Mouse (Mus musculus) neural tube, embryonic 12.5 days (tissue): Measurements from ENCODE around the gene Fam174b. TPM values are rescaled to one million over a fixed set of nuclear protein-coding genes. Genes with fewer than 3 reads are reported as not detected.
A peak's percentile ranks its signal among the peaks of the same experiment; 100 is the strongest.

Experiments used
- ATAC-seq: fragments of 200-750 bp; cut with Nextera tagmentation; 2 replicates; pipeline ENCODE4 v1.8.0; 2017; ENCODE audit warnings: low read depth, mild to moderate bottlenecking, moderate TSS enrichment, moderate library complexity; ENCODE audit not compliant: low FRiP score
- H3K27ac ChIP-seq: fragments of 300-500 bp; sonication (generic); 2 replicates; pipeline ENCODE4 v1.5.1; 2016
- H3K27me3 ChIP-seq: fragments of 300-500 bp; sonication (generic); replicated peaks from 2 replicates; pipeline ENCODE4 v1.6.1; 2016; ENCODE audit warnings: mild to moderate bottlenecking
- H3K36me3 ChIP-seq: fragments of 300-500 bp; sonication (generic); 2 replicates; pipeline ENCODE4 v1.6.1; 2016; ENCODE audit warnings: mild to moderate bottlenecking
- H3K4me1 ChIP-seq: fragments of 300-500 bp; sonication (generic); 2 replicates; pipeline ENCODE4 v1.6.1; 2016
- H3K4me2 ChIP-seq: fragments of 300-500 bp; sonication (generic); replicated peaks from 2 replicates; pipeline ENCODE4 v1.6.1; 2016; ENCODE audit warnings: mild to moderate bottlenecking
- H3K4me3 ChIP-seq: fragments of 300-500 bp; sonication (generic); 2 replicates; pipeline ENCODE4 v1.5.1; 2016
- H3K9ac ChIP-seq: fragments of 300-500 bp; sonication (generic); 2 replicates; pipeline ENCODE4 v1.6.1; 2016; ENCODE audit warnings: mild to moderate bottlenecking
- H3K9me3 ChIP-seq: fragments of 300-500 bp; sonication (generic); 2 replicates; pipeline ENCODE4 v1.6.1; 2016; ENCODE audit warnings: mild to moderate bottlenecking
- WGBS: fragments of 180-500 bp; shearing (Covaris S2); methylation state at CpG from one replicate; pipeline ENCODE4 v1.1.7; 2016; 5-methylcytosine and 5-hydroxymethylcytosine counted together
- polyA plus RNA-seq: library from polyadenylated mRNA; unstranded; fragments of >200 nt; fragmentation: Nextera tagmentation; extraction: Ambion mirVana; gene quantifications from 2 replicates; pipeline ENCODE4 v1.2.1, GENCODE M21; 2016

The Fam174b gene
- polyA plus RNA-seq, 1 experiment from 2014 or later: 34.1 TPM

DNA sequence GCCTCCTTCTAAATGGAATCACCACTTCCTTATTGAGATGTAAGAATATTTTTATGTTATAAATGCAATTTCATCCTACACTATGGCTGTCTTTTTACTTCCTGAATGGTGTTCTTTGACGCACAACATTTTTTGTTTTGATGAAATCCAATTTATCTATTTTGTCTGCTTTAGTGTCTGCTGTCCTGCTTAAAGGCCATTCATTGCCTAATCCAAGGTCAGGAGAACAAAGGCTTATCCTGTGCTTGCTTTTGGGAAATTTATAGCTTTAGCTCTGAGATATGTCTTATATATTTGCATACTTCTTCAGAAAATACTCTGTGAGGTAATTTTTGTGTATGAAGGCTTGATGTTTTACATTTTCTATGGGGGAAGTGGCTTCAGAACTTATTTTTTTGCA, 13.5 kb downstream of the Fam174b start:
- no peak overlapping the region for H3K4me2 ChIP-seq
- H3K36me3 ChIP-seq: no peaks in the 10 kb centered on the region
- H3K9ac ChIP-seq: no peak overlapping the region
- H3K9me3 ChIP-seq: peaks cover 6% of the 10 kb centered on the region
- WGBS: 87% methylated on average over 1 of the region's 1 CpGs
- no peaks in the 10 kb centered on the region for H3K4me1 ChIP-seq
- no peak for ATAC-seq
- H3K27me3 ChIP-seq: no peaks in the 10 kb centered on the region
- no peak overlapping the region for H3K4me3 ChIP-seq
- no peak overlapping the region for H3K27ac ChIP-seq

GRCm38 (mm10) chr7:73755377-73756110, 15.4 kb downstream of the Fam174b start:
- ATAC-seq: no peak
- WGBS: 69% methylated on average over 1 of the region's 1 CpGs
- Histone ChIP-seq H3K36me3 (no peaks in the 10 kb centered on the region), H3K9ac (no peak overlapping the region), H3K27me3 (no peaks in the 10 kb centered on the region), H3K4me2 (no peak overlapping the region), H3K4me1 (no peaks in the 10 kb centered on the region), H3K27ac (no peak overlapping the region), H3K4me3 (no peak overlapping the region), H3K9me3 (peaks cover 6% of the 10 kb centered on the region)

GRCm38 (mm10) chr7:73761691-73762189, 21.6 kb downstream of the Fam174b start:
- Histone ChIP-seq H3K27ac (no peak overlapping the region), H3K9me3 (no peaks in the 10 kb centered on the region), H3K9ac (no peak overlapping the region), H3K36me3 (no peaks in the 10 kb centered on the region), H3K4me1 (no peaks in the 10 kb centered on the region), H3K27me3 (no peaks in the 10 kb centered on the region), H3K4me3 (no peak overlapping the region), H3K4me2 (no peak overlapping the region)
- 81% methylated on average over 8 of the region's 8 CpGs for WGBS
- no peak for ATAC-seq

GRCm38 (mm10) chr7:73764679-73765078, 24.6 kb downstream of the Fam174b start:
- no peaks in the 10 kb centered on the region for H3K27me3 ChIP-seq
- H3K36me3 ChIP-seq: no peaks in the 10 kb centered on the region
- no peak overlapping the region for H3K9ac ChIP-seq
- H3K9me3 ChIP-seq: no peaks in the 10 kb centered on the region
- no peak overlapping the region for H3K4me2 ChIP-seq
- no peak for ATAC-seq
- WGBS: 92% methylated on average over 5 of the region's 5 CpGs
- no peak overlapping the region for H3K27ac ChIP-seq
- no peaks in the 10 kb centered on the region for H3K4me1 ChIP-seq
- H3K4me3 ChIP-seq: no peak overlapping the region

GRCm38 (mm10) chr7:73765186-73765903, 25.2 kb downstream of the Fam174b start:
- H3K4me2 ChIP-seq: no peak overlapping the region
- H3K4me1 ChIP-seq: no peaks in the 10 kb centered on the region
- H3K4me3 ChIP-seq: no peak overlapping the region
- WGBS: 88% methylated on average over 7 of the region's 7 CpGs
- no peaks in the 10 kb centered on the region for H3K36me3 ChIP-seq
- H3K9me3 ChIP-seq: no peaks in the 10 kb centered on the region
- no peak overlapping the region for H3K27ac ChIP-seq
- no peak for ATAC-seq
- no peaks in the 10 kb centered on the region for H3K27me3 ChIP-seq
- H3K9ac ChIP-seq: no peak overlapping the region

GRCm38 (mm10) chr7:73769224-73769623, 29.1 kb downstream of the Fam174b start:
- H3K27ac ChIP-seq: no peak overlapping the region
- WGBS: 93% methylated on average over 4 of the region's 4 CpGs
- peaks cover 12% of the 10 kb centered on the region for H3K4me1 ChIP-seq
- no peak overlapping the region for H3K9ac ChIP-seq
- ATAC-seq: no peak
- H3K36me3 ChIP-seq: no peaks in the 10 kb centered on the region
- H3K4me2 ChIP-seq: no peak overlapping the region
- H3K27me3 ChIP-seq: no peaks in the 10 kb centered on the region
- H3K9me3 ChIP-seq: no peaks in the 10 kb centered on the region
- H3K4me3 ChIP-seq: no peak overlapping the region

DNA sequence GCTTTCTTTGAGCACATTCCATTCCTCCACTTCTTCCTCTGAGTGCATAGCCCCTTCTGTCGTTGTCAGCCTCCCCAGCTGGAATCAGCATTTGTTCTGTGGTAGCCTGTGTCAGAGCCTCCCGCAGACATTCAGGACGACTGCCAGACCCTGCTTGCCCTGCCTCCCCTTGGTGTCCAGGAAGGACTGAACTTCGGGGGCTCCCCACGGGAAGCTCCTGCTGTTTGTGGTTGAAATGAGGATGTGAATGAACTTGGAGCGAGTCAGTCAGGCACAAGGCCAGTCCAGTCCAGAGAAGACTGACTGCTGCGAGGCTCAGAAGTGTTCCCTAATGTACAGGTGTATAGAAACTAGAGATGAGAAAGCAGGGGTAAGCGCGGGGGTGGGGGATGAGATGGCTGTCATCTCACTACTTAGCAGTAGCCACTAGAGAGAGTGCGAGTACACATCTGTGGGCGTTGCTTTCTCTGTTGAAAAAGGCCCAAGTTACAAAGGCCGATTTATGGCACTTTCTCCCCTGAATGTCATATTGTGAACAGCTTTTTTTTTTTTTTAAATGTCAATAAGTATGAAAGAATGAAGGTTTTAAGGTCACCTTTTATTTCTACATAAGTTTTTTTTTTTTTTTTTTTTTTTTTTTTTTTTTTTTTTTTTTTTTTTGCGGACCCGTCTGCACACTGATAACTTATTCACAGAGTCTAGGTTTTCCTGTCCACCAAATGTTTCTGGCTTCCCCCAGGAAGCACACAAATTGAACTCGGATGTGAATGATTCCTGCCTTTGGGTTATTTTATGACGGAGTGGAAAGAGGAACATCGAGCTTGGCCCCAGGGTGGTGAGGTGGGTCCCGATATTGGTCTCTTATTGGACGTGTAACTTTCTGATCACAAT, 31.5 kb downstream of the Fam174b start:
- WGBS: 49% methylated on average over 19 of the region's 19 CpGs
- ATAC-seq: no peak
- Histone ChIP-seq H3K27me3 (no peaks in the 10 kb centered on the region), H3K9me3 (no peaks in the 10 kb centered on the region), H3K4me1 (peaks cover 12% of the 10 kb centered on the region), H3K4me3 (no peak overlapping the region), H3K9ac (no peak overlapping the region), H3K27ac (no peak overlapping the region), H3K36me3 (no peaks in the 10 kb centered on the region), H3K4me2 (0 out of 2 replicates have a peak overlapping the region, but pooled peaks have one; percentile 22)

DNA sequence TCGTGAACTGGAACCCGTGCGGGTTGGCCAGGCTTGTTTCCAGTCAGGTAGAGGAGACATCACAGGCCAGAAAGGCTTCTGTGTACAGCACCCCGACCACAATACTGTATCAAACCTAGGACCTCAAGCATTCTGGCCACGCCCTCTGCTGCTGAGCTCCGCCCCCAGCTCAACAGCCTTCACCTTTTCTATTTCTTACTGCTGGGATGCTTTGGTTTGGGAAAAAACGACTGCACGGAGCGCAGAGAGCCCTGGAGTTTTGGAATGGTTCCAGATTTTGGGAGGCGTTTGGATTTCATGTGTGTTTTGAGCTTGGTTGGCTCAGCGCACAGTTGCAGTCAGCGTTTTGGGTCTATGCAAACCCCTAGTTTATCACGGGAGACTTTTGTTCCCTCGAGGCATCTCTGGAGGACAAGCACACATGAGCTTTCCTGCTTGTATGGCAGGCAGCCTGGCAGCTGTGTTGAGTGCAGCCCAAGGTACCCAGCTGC, 32.2 kb downstream of the Fam174b start:
- no peak overlapping the region for H3K4me2 ChIP-seq
- no peak overlapping the region for H3K4me3 ChIP-seq
- no peak for ATAC-seq
- H3K9me3 ChIP-seq: no peaks in the 10 kb centered on the region
- H3K4me1 ChIP-seq: peaks cover 12% of the 10 kb centered on the region
- no peaks in the 10 kb centered on the region for H3K27me3 ChIP-seq
- WGBS: 75% methylated on average over 14 of the region's 14 CpGs
- H3K36me3 ChIP-seq: no peaks in the 10 kb centered on the region
- H3K9ac ChIP-seq: no peak overlapping the region
- H3K27ac ChIP-seq: no peak overlapping the region

DNA sequence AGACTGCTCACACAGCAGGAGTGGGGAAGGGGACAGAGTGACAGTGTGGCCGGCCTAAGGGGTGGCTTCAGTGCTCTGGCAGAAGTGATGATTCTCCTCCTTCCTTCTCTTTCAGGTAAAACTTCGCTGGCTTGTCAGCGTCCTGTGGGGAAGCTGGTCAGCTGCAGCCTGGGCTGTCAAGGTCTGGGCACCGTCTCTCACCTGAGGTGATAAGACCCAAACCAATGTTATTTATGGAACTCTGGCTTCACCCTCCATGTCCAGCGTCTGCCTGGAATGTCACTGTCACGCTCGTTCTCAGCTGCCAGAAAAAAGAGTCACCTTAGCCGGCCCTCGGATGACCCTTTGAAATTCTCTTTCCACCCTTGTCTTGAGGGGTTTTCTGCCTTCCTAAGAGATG, 34.7 kb downstream of the Fam174b start:
- H3K27me3 ChIP-seq: no peaks in the 10 kb centered on the region
- no peak for ATAC-seq
- H3K4me3 ChIP-seq: no peak overlapping the region
- H3K27ac ChIP-seq: no peak overlapping the region
- H3K4me1 ChIP-seq: peaks cover 12% of the 10 kb centered on the region
- H3K9me3 ChIP-seq: no peaks in the 10 kb centered on the region
- H3K9ac ChIP-seq: no peak overlapping the region
- WGBS: 88% methylated on average over 9 of the region's 9 CpGs
- H3K4me2 ChIP-seq: no peak overlapping the region
- H3K36me3 ChIP-seq: no peaks in the 10 kb centered on the region

DNA sequence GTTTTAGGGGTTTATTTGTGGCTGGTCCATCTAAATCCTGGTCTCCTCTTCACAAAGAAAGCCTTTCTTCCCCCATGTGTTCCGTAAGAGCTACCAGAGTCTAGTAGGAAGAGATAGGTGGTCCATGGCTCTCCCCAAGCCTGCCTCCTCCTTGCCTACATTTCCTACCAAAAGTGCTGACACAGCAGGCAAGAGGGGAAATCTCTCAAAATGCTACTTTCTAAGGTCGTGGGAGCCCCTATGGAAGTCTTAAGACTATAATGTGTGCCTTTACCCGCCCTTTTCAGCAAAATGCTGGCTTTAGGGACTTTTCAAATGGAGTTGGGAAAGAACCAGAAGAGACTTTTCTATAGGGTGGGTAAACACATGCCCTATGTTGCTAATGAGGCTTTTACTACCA, 37.7 kb downstream of the Fam174b start:
- ATAC-seq: no peak
- no peaks in the 10 kb centered on the region for H3K4me1 ChIP-seq
- WGBS: 71% methylated on average over 3 of the region's 3 CpGs
- H3K9me3 ChIP-seq: no peaks in the 10 kb centered on the region
- H3K4me3 ChIP-seq: no peak overlapping the region
- H3K4me2 ChIP-seq: no peak overlapping the region
- no peaks in the 10 kb centered on the region for H3K36me3 ChIP-seq
- H3K27me3 ChIP-seq: no peaks in the 10 kb centered on the region
- H3K27ac ChIP-seq: no peak overlapping the region
- no peak overlapping the region for H3K9ac ChIP-seq

DNA sequence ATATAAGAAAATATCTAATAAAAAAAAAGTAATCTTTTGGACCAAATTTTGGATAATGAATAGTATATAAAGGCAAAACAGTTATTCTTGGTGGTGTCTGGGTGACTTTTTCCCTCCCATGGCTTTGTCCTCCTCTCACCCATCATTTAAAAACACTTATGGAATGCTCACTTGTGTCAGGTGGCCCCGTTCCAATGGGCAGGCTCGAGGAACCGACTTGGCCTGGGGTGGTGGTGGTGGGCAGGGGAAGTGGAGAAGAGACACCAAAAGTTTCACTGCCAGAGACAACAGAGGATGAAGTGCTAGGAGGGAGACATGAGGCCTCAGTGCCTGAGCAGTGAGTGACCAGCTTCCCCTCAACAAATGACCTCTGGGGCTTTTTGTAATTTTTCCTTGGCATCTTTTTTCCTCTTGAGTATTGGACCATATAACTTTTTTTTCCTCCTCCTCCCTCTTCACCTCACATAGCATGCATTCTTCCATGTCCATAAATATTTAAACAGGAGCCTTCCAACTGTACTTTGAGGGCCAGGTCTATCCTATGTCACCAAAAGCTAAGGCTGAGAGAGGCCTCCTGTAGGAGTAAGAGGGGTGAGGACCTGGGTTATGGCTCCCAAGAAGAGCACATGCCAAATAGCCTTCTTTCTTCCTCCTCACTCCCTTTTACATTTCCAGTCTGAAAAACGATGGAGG, 44.8 kb downstream of the Fam174b start:
- no peak overlapping the region for H3K9ac ChIP-seq
- no peaks in the 10 kb centered on the region for H3K27me3 ChIP-seq
- H3K9me3 ChIP-seq: no peaks in the 10 kb centered on the region
- no peaks in the 10 kb centered on the region for H3K36me3 ChIP-seq
- no peak overlapping the region for H3K4me2 ChIP-seq
- WGBS: 93% methylated on average over 4 of the region's 4 CpGs
- ATAC-seq: no peak
- no peak overlapping the region for H3K4me3 ChIP-seq
- no peak overlapping the region for H3K27ac ChIP-seq
- H3K4me1 ChIP-seq: no peaks in the 10 kb centered on the region
